Mouse (Mus musculus) kidney, postnatal 0 days (tissue): ENCODE measurements around the gene Fance. TPM values are rescaled to one million over a fixed set of nuclear protein-coding genes. Genes with fewer than 3 reads are reported as not detected.

Experiments
- ATAC-seq: fragments of 200-750 bp; cut with Nextera tagmentation; replicated peaks from 2 replicates; pipeline ENCODE4 v1.8.0; 2017; ENCODE audit warnings: low read depth, moderate number of reproducible peaks, moderate TSS enrichment, moderate library complexity; ENCODE audit not compliant: low FRiP score
- DNase-seq: peaks from one replicate; pipeline ENCODE4 v3.0.0-alpha.2; 2016; ENCODE audit warnings: low spot score
- H3K27ac ChIP-seq: fragments of 300-500 bp; sonication (generic); 2 replicates; pipeline ENCODE4 v1.5.1; 2014; ENCODE audit warnings: mild to moderate bottlenecking
- H3K27me3 ChIP-seq: fragments of 300-500 bp; sonication (generic); 2 replicates; pipeline ENCODE4 v1.6.1; 2014; ENCODE audit warnings: low read length, mixed read lengths; ENCODE audit not compliant: insufficient read depth
- H3K36me3 ChIP-seq: fragments of 300-500 bp; sonication (generic); 2 replicates; pipeline ENCODE4 v1.6.1; 2014; ENCODE audit warnings: low read length, mixed read lengths; ENCODE audit not compliant: insufficient read depth
- H3K4me1 ChIP-seq: fragments of 300-500 bp; sonication (generic); replicated peaks from 2 replicates; pipeline ENCODE4 v1.6.1; 2014; ENCODE audit warnings: antibody characterized with exemption, low read length, mixed read lengths; ENCODE audit not compliant: insufficient read depth
- H3K4me2 ChIP-seq: fragments of 300-500 bp; sonication (generic); 2 replicates; pipeline ENCODE4 v1.6.1; 2014; ENCODE audit warnings: mild to moderate bottlenecking, low read length, moderate library complexity, mixed read lengths
- H3K4me3 ChIP-seq: fragments of 300-500 bp; sonication (generic); replicated peaks from 2 replicates; pipeline ENCODE4 v1.5.1; 2014; ENCODE audit warnings: low read depth, low read length
- H3K9ac ChIP-seq: fragments of 300-500 bp; sonication (generic); 2 replicates; pipeline ENCODE4 v1.6.1; 2014; ENCODE audit warnings: low read depth, low read length
- H3K9me3 ChIP-seq: fragments of 300-500 bp; sonication (generic); replicated peaks from 2 replicates; pipeline ENCODE4 v1.6.1; 2016; ENCODE audit warnings: low read length, inconsistent platforms, mixed read lengths
- CTCF ChIP-seq: IDR thresholded peaks from 2 replicates; pipeline ENCODE4 v1.5.1; 2016; ENCODE audit warnings: antibody characterized with exemption, low read depth, mild to moderate bottlenecking, moderate library complexity
- WGBS: fragments of 180-500 bp; shearing (Covaris S2); extraction: QIAGEN DNeasy Blood & Tissue Kit; methylation state at CpG from one replicate; pipeline ENCODE4 v1.1.7; 2014; 5-methylcytosine and 5-hydroxymethylcytosine counted together
- polyA plus RNA-seq: library from polyadenylated mRNA; unstranded; fragments of >200 nt; fragmentation: Nextera tagmentation; extraction: Ambion mirVana; gene quantifications from 2 replicates; pipeline ENCODE4 v1.2.1, GENCODE M21; 2015

Gene Fance
- polyA plus RNA-seq, 1 experiment from 2014 or later = 29.5 TPM

DNA sequence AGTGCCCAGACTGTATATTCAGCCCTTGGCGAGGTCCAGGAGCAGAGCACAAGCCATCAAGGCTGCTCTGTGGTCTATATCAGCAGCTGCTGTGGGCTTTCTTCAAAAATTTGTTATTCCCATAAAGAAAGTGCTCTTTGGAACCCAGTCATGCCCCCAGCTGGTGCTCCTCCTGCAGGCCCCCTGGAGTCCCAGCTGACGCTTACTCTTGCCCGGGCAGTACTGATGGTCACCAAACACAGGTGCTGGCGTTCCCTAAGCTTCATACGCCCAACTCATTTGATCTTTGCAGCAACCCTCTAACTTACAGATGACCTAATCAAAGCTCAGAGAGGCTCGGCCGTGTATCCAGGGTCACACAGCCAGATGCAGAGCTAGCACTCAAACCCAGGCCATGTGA, 24.2 kb downstream of the Fance start:
- H3K36me3 ChIP-seq = peaks cover 24% of the 10 kb centered on the region; the same call in 1 of the 2 replicates
- no peak overlapping the region for H3K9ac ChIP-seq
- no peak overlapping the region for H3K4me2 ChIP-seq
- TF ChIP-seq CTCF = no peak
- DNase-seq = no peak
- H3K4me3 ChIP-seq = no peak overlapping the region
- H3K27ac ChIP-seq = no peak overlapping the region
- WGBS = 85% methylated on average over 7 of the region's 7 CpGs
- no peak for ATAC-seq
- no peaks in the 10 kb centered on the region for H3K27me3 ChIP-seq
- H3K4me1 ChIP-seq = peaks cover 23% of the 10 kb centered on the region
- H3K9me3 ChIP-seq = no peaks in the 10 kb centered on the region

DNA sequence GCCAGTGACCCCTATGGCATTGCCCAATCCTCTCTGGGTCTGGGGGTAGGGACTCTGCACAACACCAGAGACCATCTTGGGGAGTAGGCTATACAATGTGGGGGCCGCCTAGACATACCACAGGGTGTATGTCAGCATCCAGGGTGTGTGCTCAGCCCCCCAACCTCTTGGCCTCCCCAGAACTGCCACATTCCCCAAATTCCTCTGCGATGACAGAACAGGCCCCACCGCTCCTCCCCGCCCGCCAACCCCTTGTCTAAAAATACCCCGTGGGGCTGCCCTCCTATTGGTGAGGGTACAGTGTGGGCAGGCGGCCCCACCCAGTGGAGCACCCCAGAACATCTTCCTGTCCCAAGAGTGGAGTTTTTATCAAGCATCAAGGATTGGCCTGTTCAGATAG, 27.3 kb downstream of the Fance start:
- no peak overlapping the region for H3K4me3 ChIP-seq
- peak overlapping the region; percentile 34 for H3K4me2 ChIP-seq
- peaks cover 25% of the 10 kb centered on the region for H3K4me1 ChIP-seq
- no peak for TF ChIP-seq CTCF
- H3K9ac ChIP-seq = peak overlapping the region; percentile 31; the same call in 1 of the 2 replicates
- H3K27me3 ChIP-seq = no peaks in the 10 kb centered on the region
- peak overlapping the region; percentile 33; the same call in 1 of the 2 replicates for H3K27ac ChIP-seq
- no peaks in the 10 kb centered on the region for H3K9me3 ChIP-seq
- ATAC-seq (0 out of 2 replicates have a peak, but pooled peaks have one; percentile 0), DNase-seq (no peak)
- WGBS = 70% methylated on average over 7 of the region's 7 CpGs
- peaks cover 16% of the 10 kb centered on the region; the same call in 1 of the 2 replicates for H3K36me3 ChIP-seq

DNA sequence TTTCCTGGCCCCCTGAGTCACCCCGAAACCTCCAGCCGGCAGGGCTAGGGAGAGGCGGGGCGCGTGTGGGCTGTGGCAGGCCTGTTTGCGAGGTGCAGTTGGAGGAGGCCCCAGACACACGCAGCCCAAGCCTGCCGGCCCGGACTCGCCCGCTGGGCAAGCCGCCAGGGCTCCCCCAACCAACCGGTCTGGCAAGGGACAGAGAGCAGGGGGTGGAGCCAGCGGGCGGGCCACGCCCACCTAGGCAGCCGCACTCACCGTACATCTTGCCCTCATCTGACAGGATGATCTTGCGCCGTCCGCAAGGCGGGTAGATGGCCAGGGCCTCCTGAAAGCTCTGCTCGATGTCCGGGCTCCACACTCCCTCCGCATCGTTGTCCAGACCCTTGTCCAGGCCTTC, 27.8 kb downstream of the Fance start:
- Histone ChIP-seq H3K4me3 (no peak overlapping the region), H3K36me3 (peaks cover 16% of the 10 kb centered on the region; the same call in 1 of the 2 replicates), H3K9ac (peak overlapping the region; percentile 31), H3K4me1 (peaks cover 30% of the 10 kb centered on the region), H3K27ac (peak overlapping the region; percentile 33; the same call in 1 of the 2 replicates), H3K4me2 (peak overlapping the region; percentile 34), H3K27me3 (no peaks in the 10 kb centered on the region), H3K9me3 (no peaks in the 10 kb centered on the region)
- TF ChIP-seq CTCF = 0 out of 2 replicates have a peak, but pooled peaks have one; percentile 4
- ATAC-seq (peak; percentile 73), DNase-seq (peak; percentile 78)
- WGBS = 13% methylated on average over 26 of the region's 26 CpGs

DNA sequence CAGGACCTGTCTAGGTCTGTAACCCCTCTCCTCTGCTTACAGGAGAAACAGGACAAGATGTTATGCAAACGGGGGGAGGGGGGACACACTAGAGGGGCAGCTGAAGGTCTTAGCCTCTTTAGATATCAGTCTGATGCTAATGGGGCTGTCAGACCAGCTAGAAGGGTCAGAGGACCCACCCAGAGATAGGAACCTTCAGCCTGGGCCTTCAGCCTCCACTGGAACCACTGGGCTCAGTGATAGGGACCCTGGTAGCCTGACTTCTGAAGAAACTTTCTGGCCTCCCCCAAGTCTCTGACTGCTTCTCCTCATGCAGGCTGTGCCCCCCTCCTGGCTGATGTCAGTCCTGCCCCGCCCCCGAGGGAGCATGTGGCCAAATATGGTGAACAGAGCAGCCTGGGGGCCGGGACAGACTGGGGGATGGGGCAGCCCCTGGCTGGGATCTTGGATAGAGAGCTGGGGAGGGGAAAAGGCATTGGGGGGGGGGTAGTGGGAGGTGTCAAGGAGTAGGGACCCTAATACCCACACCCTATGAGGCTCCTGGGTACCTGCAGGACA, 30.8 kb downstream of the Fance start:
- Histone ChIP-seq H3K27me3 (no peaks in the 10 kb centered on the region), H3K36me3 (0 out of 2 replicates have a peak, but pooled peaks cover 6% of the 10 kb centered on the region), H3K4me1 (peaks cover 49% of the 10 kb centered on the region), H3K9ac (peak overlapping the region; percentile 36; the same call in 1 of the 2 replicates), H3K4me3 (no peak overlapping the region), H3K27ac (no peak overlapping the region), H3K9me3 (no peaks in the 10 kb centered on the region), H3K4me2 (no peak overlapping the region)
- DNase-seq (no peak), ATAC-seq (no peak)
- WGBS = 21% methylated on average over 4 of the region's 4 CpGs
- TF ChIP-seq CTCF = no peak

DNA sequence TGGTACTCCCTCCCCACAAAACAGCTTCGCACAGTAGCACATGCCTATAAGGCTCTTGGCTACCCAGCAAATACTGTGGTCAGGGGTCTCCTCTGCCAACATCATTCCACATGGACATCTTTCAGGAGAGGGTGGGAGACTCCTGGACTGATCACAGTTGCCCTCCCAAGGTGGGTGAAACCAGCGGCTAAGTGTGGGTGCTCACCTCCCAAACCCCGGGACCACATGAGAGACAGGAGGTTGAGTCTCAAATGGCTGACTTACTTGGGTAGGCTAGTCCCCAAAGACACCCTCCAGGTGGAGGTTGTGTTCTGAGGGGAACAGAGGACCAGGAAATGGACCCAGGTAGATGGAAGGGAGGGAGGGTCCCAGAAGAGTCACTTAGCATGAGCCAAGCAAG, 31.4 kb downstream of the Fance start:
- Histone ChIP-seq H3K9ac (no peak overlapping the region), H3K4me3 (no peak overlapping the region), H3K27ac (peak overlapping the region; percentile 86), H3K4me2 (peak overlapping the region; percentile 42; the same call in 1 of the 2 replicates), H3K9me3 (no peaks in the 10 kb centered on the region), H3K36me3 (0 out of 2 replicates have a peak, but pooled peaks cover 4% of the 10 kb centered on the region), H3K4me1 (peaks cover 51% of the 10 kb centered on the region), H3K27me3 (no peaks in the 10 kb centered on the region)
- 57% methylated on average over 3 of the region's 3 CpGs for WGBS
- ATAC-seq (no peak), DNase-seq (no peak)
- TF ChIP-seq CTCF = no peak

DNA sequence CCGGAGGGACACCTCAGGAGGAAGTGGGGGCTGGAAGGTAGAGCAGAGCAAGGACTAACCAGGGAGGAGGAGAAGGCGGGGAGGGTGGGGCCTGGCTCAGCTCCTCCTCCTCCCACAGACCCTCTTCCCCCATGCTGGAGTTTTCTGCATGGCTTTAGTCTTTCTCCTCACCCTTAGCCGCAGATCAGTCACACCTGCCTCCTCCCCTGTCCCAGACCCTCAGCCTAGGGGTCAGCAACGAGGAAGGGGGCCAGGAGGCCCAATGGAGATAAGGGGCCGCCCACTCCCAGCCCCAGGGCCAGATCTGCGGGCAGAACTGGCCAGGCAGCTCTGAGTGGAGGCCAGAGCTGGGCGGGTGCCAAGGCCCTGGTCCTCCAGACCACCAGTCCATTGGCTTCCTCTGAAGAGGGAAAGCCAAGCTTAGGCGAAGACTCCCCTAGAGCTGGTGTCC, 32.0 kb downstream of the Fance start:
- Histone ChIP-seq H3K9me3 (no peaks in the 10 kb centered on the region), H3K4me1 (peaks cover 51% of the 10 kb centered on the region), H3K36me3 (no peaks in the 10 kb centered on the region), H3K4me2 (peak overlapping the region; percentile 42), H3K9ac (0 out of 2 replicates have a peak overlapping the region, but pooled peaks have one; percentile 36), H3K4me3 (no peak overlapping the region), H3K27me3 (no peaks in the 10 kb centered on the region), H3K27ac (peak overlapping the region; percentile 86)
- WGBS = 14% methylated on average over 8 of the region's 8 CpGs
- no peak for DNase-seq
- TF ChIP-seq CTCF = no peak
- ATAC-seq = no peak
